Mouse (Mus musculus) limb, embryonic 14.5 days (tissue): ENCODE results near the gene Tbx2. TPM values are rescaled to one million over a fixed set of nuclear protein-coding genes. Genes with fewer than 3 reads are reported as not detected.

Experiments
- ATAC-seq: fragments of 200-750 bp; cut with Nextera tagmentation; 2 replicates; pipeline ENCODE4 v1.8.0; 2017; ENCODE audit warnings: low read depth, moderate number of reproducible peaks, moderate TSS enrichment; ENCODE audit not compliant: low FRiP score
- DNase-seq: peaks from one replicate; pipeline ENCODE4 v3.0.0-alpha.2; 2015; ENCODE audit warnings: low spot score
- H3K27ac ChIP-seq: fragments of 300-500 bp; sonication (generic); replicated peaks from 2 replicates; pipeline ENCODE4 v1.5.1; 2014; ENCODE audit warnings: low read depth, mild to moderate bottlenecking, low read length, moderate library complexity, mixed read lengths
- H3K27me3 ChIP-seq: fragments of 300-500 bp; sonication (generic); 2 replicates; pipeline ENCODE4 v1.6.1; 2014; ENCODE audit warnings: low read length, mixed read lengths; ENCODE audit not compliant: control insufficient read depth, insufficient read depth
- H3K36me3 ChIP-seq: fragments of 300-500 bp; sonication (generic); 2 replicates; pipeline ENCODE4 v1.6.1; 2014; ENCODE audit warnings: mild to moderate bottlenecking, low read length, moderate library complexity, mixed read lengths; ENCODE audit not compliant: control insufficient read depth, insufficient read depth
- H3K4me1 ChIP-seq: fragments of 300-500 bp; sonication (generic); 2 replicates; pipeline ENCODE4 v1.6.1; 2014; ENCODE audit warnings: antibody characterized with exemption, low read length, mixed read lengths; ENCODE audit not compliant: control insufficient read depth, insufficient read depth
- H3K4me2 ChIP-seq: fragments of 300-500 bp; sonication (generic); replicated peaks from 2 replicates; pipeline ENCODE4 v1.6.1; 2014; ENCODE audit warnings: low read depth, mild to moderate bottlenecking, low read length, moderate library complexity; ENCODE audit not compliant: severe bottlenecking
- H3K4me3 ChIP-seq: fragments of 300-500 bp; sonication (generic); replicated peaks from 2 replicates; pipeline ENCODE4 v1.5.1; 2014; ENCODE audit warnings: low read length
- H3K9ac ChIP-seq: fragments of 300-500 bp; sonication (generic); 2 replicates; pipeline ENCODE4 v1.6.1; 2014; ENCODE audit warnings: mild to moderate bottlenecking, low read depth, low read length, moderate library complexity; ENCODE audit not compliant: severe bottlenecking
- H3K9me3 ChIP-seq: fragments of 300-500 bp; sonication (generic); 2 replicates; pipeline ENCODE4 v1.6.1; 2016; ENCODE audit warnings: low read length; ENCODE audit not compliant: control insufficient read depth
- POLR2A ChIP-seq: fragments of 200-500 bp; IDR thresholded peaks from 2 replicates; pipeline ENCODE4 v1.8.0; 2012; ENCODE audit warnings: inconsistent platforms, mild to moderate bottlenecking, moderate library complexity, borderline replicate concordance; ENCODE audit not compliant: insufficient read depth, insufficient read length; ENCODE audit errors: extremely low read depth
- WGBS: fragments of 180-500 bp; shearing (Covaris S2); extraction: QIAGEN DNeasy Blood & Tissue Kit; methylation state at CpG from one replicate; pipeline ENCODE4 v1.1.7; 2014; 5-methylcytosine and 5-hydroxymethylcytosine counted together
- polyA plus RNA-seq, 2 experiments: library from polyadenylated mRNA; depleted of rRNA in 1 of 2; stranded (reverse) in 1 of 2; unstranded in 1 of 2; fragments of >200 nt; fragmentation: Nextera tagmentation in 1 of 2; extraction: Ambion mirVana in 1 of 2; gene quantifications; 2 replicates each; pipeline versions ENCODE4 v1.2.1 to v1.2.3; 2012 to 2014

Gene Tbx2
- polyA plus RNA-seq, 2 experiments: 6.5 to 31.7 TPM

GRCm38 (mm10) chr11:85825031-85825430 lies 7.3 kb upstream of the Tbx2 start:
- H3K4me1 ChIP-seq: peaks cover 10% of the 10 kb centered on the region

GRCm38 (mm10) chr11:85825823-85826222 lies 6.5 kb upstream of the Tbx2 start:
- H3K9me3 ChIP-seq: no peaks in the 10 kb centered on the region
- no peak overlapping the region for H3K4me3 ChIP-seq
- no peak for TF ChIP-seq POLR2A
- DNase-seq (no peak), ATAC-seq (no peak)
- peaks cover 37% of the 10 kb centered on the region for H3K27me3 ChIP-seq
- no peak overlapping the region for H3K27ac ChIP-seq
- no peak overlapping the region for H3K9ac ChIP-seq
- WGBS: 51% methylated on average over 7 of the region's 7 CpGs
- H3K4me2 ChIP-seq: no peak overlapping the region
- no peaks in the 10 kb centered on the region for H3K36me3 ChIP-seq
- H3K4me1 ChIP-seq: peaks cover 12% of the 10 kb centered on the region

More at GRCm38 (mm10) chr11:85825031-85825430, 7.3 kb upstream of the Tbx2 start:
- peaks cover 37% of the 10 kb centered on the region for H3K27me3 ChIP-seq
- no peaks in the 10 kb centered on the region for H3K9me3 ChIP-seq
- no peak for DNase-seq
- H3K27ac ChIP-seq: no peak overlapping the region
- 81% methylated on average over 10 of the region's 10 CpGs for WGBS
- H3K4me3 ChIP-seq: no peak overlapping the region
- no peak for TF ChIP-seq POLR2A
- no peak overlapping the region for H3K9ac ChIP-seq
- no peak overlapping the region for H3K4me2 ChIP-seq
- no peaks in the 10 kb centered on the region for H3K36me3 ChIP-seq
- no peak for ATAC-seq

GRCm38 (mm10) chr11:85827342-85827741 lies 5.0 kb upstream of the Tbx2 start:
- 23% methylated on average over 9 of the region's 9 CpGs for WGBS
- DNase-seq: no peak
- Histone ChIP-seq H3K4me3 (no peak overlapping the region), H3K27me3 (peaks cover 50% of the 10 kb centered on the region), H3K36me3 (no peaks in the 10 kb centered on the region), H3K27ac (no peak overlapping the region), H3K4me2 (no peak overlapping the region), H3K4me1 (peaks cover 21% of the 10 kb centered on the region), H3K9me3 (no peaks in the 10 kb centered on the region), H3K9ac (no peak overlapping the region)
- no peak for ATAC-seq
- TF ChIP-seq POLR2A: no peak

- peak overlapping the region; percentile 34; the same call in 1 of the 2 replicates for H3K9ac ChIP-seq
- H3K4me3 ChIP-seq: peak overlapping the region; percentile 50
- DNase-seq (no peak), ATAC-seq (no peak)
- no peak overlapping the region for H3K27ac ChIP-seq
- H3K4me2 ChIP-seq: peak overlapping the region; percentile 89
- WGBS: 14% methylated on average over 34 of the region's 38 CpGs
- peaks cover 22% of the 10 kb centered on the region for H3K4me1 ChIP-seq
- H3K9me3 ChIP-seq: no peaks in the 10 kb centered on the region
- no peaks in the 10 kb centered on the region for H3K36me3 ChIP-seq
- TF ChIP-seq POLR2A: no peak
- peaks cover 52% of the 10 kb centered on the region for H3K27me3 ChIP-seq
Measured at GRCm38 (mm10) chr11:85828691-85829519, 3.4 kb upstream of the Tbx2 start.

- TF ChIP-seq POLR2A: no peak
- no peaks in the 10 kb centered on the region for H3K9me3 ChIP-seq
- no peaks in the 10 kb centered on the region for H3K36me3 ChIP-seq
- peak overlapping the region; percentile 50 for H3K4me3 ChIP-seq
- H3K9ac ChIP-seq: peak overlapping the region; percentile 53
- peak overlapping the region; percentile 89 for H3K4me2 ChIP-seq
- DNase-seq (no peak), ATAC-seq (no peak)
- peak overlapping the region; percentile 10; the same call in 1 of the 2 replicates for H3K27ac ChIP-seq
- H3K4me1 ChIP-seq: peaks cover 22% of the 10 kb centered on the region
- H3K27me3 ChIP-seq: peaks cover 61% of the 10 kb centered on the region
- WGBS: 2% methylated on average over 41 of the region's 61 CpGs
Measured at GRCm38 (mm10) chr11:85829520-85830440, 2.6 kb upstream of the Tbx2 start.
